ENCODE assay signal across 8 mouse cellular contexts in genomic region chr6:15720461-15720817, GRCm38 (mm10). TPM values are rescaled to one million over a fixed set of nuclear protein-coding genes. Genes with fewer than 3 reads are reported as not detected.
DNase-seq lines count a peak whose midpoint lies in the region; ATAC-seq and TF ChIP-seq lines count a peak whose summit lies in the region.

Gene Mdfic (plus strand): TSS chr6:15720661.

- H3K9me3 ChIP-seq in intestine, embryonic 16.5 days (ENCODE audit: control insufficient read depth, low read length): no peaks in the 10 kb centered on the region
- H3K9me3 ChIP-seq in liver, postnatal 0 days (ENCODE audit: low read length): no peaks in the 10 kb centered on the region
- H3K9me3 ChIP-seq in neural tube, embryonic 14.5 days (ENCODE audit: control insufficient read depth, low read length): no peaks in the 10 kb centered on the region

- H3K4me3 ChIP-seq in bone marrow macrophage, adult 2 months (ENCODE audit: insufficient read depth, low read length): peak within 1 kb of the TSS; percentile 79
- H3K4me3 ChIP-seq in intestine, embryonic 16.5 days (ENCODE audit: low read length): peak within 1 kb of the TSS; percentile 82
- peak within 1 kb of the TSS; percentile 68 for H3K4me3 ChIP-seq in liver, postnatal 0 days (ENCODE audit: low read depth, low read length)
- H3K4me3 ChIP-seq in neural tube, embryonic 14.5 days (ENCODE audit: low read depth, low read length): peak within 1 kb of the TSS; percentile 42

- no peak for TF ChIP-seq EP300 in liver, postnatal 0 days (IDR thresholded peaks at IDR 0.05; ENCODE audit: low read depth)

- peak; percentile 63 for ATAC-seq in intestine, embryonic 16.5 days
- ATAC-seq in liver, postnatal 0 days: peak; percentile 80
- peak; percentile 50 for ATAC-seq in neural tube, embryonic 14.5 days (ENCODE audit: low read depth)

- H3K4me1 ChIP-seq in bone marrow macrophage, adult 2 months (ENCODE audit: control insufficient read depth, insufficient read depth, low read length): peaks cover 17% of the 10 kb centered on the region
- no peaks in the 10 kb centered on the region for H3K4me1 ChIP-seq in intestine, embryonic 16.5 days (ENCODE audit: control insufficient read depth, insufficient read depth, low read length)
- H3K4me1 ChIP-seq in liver, postnatal 0 days (ENCODE audit: insufficient read depth): peaks cover 4% of the 10 kb centered on the region; the same call in 1 of the 2 replicates
- H3K4me1 ChIP-seq in neural tube, embryonic 14.5 days (ENCODE audit: control insufficient read depth, insufficient read depth, low read length): peaks cover 6% of the 10 kb centered on the region

- no peaks in the 10 kb centered on the region for H3K36me3 ChIP-seq in intestine, embryonic 16.5 days (ENCODE audit: control insufficient read depth, insufficient read depth, low read length)
- H3K36me3 ChIP-seq in liver, postnatal 0 days (replicated peaks; ENCODE audit: insufficient read depth, low read length): no peaks in the 10 kb centered on the region
- H3K36me3 ChIP-seq in neural tube, embryonic 14.5 days (ENCODE audit: control insufficient read depth, insufficient read depth, low read length): no peaks in the 10 kb centered on the region

- TF ChIP-seq CTCF in bone marrow macrophage, adult 2 months (IDR thresholded peaks at IDR 0.05; ENCODE audit: low read depth, low read length): no peak
- no peak for TF ChIP-seq CTCF in liver, postnatal 0 days (IDR thresholded peaks at IDR 0.05; ENCODE audit: low read depth)

- peak within 1 kb of the TSS; percentile 93 for H3K9ac ChIP-seq in intestine, embryonic 16.5 days (ENCODE audit: low read depth, low read length)
- H3K9ac ChIP-seq in liver, postnatal 0 days (replicated peaks): peak within 1 kb of the TSS; percentile 79
- H3K9ac ChIP-seq in neural tube, embryonic 14.5 days (replicated peaks; ENCODE audit: low read depth, low read length): peak within 1 kb of the TSS; percentile 51

- H3K27ac ChIP-seq in bone marrow macrophage, adult 2 months (ENCODE audit: insufficient read depth, low read depth, low read length): peak within 1 kb of the TSS; percentile 67
- peak within 1 kb of the TSS; percentile 84 for H3K27ac ChIP-seq in intestine, embryonic 16.5 days (ENCODE audit: low read length)
- peak within 1 kb of the TSS; percentile 80 for H3K27ac ChIP-seq in liver, postnatal 0 days (ENCODE audit: low read depth)
- no peak within 1 kb of the TSS for H3K27ac ChIP-seq in neural tube, embryonic 14.5 days (ENCODE audit: low read depth, low read length)

- peak; percentile 6 for DNase-seq in layer of hippocampus, adult 9-11 months
- DNase-seq in layer of hippocampus, adult 18-20 months (ENCODE audit: low spot score in 2 of 2): no peak
- peak; percentile 98 for DNase-seq in heart, adult 11 months
- peak; percentile 69 for DNase-seq in liver, postnatal 0 days
- DNase-seq in cerebellum, adult 11-12 months: no peak

- peak within 1 kb of the TSS; percentile 84 for H3K4me2 ChIP-seq in intestine, embryonic 16.5 days (ENCODE audit: low read depth, low read length)
- peak within 1 kb of the TSS; percentile 66 for H3K4me2 ChIP-seq in liver, postnatal 0 days (ENCODE audit: low read depth, low read length)
- peak within 1 kb of the TSS; percentile 69 for H3K4me2 ChIP-seq in neural tube, embryonic 14.5 days (ENCODE audit: low read depth, low read length)

- no peaks in the 10 kb centered on the region for H3K27me3 ChIP-seq in intestine, embryonic 16.5 days (replicated peaks; ENCODE audit: control insufficient read depth, insufficient read depth, low read length)
- H3K27me3 ChIP-seq in liver, postnatal 0 days (ENCODE audit: insufficient read depth, low read length): no peaks in the 10 kb centered on the region
- H3K27me3 ChIP-seq in neural tube, embryonic 14.5 days (ENCODE audit: control insufficient read depth, insufficient read depth, low read length): no peaks in the 10 kb centered on the region; the same call in 1 of the 2 replicates

- 1% methylated on average over 16 of the region's 16 CpGs for WGBS in intestine, embryonic 16.5 days
- 9% methylated on average over 15 of the region's 16 CpGs for WGBS in liver, postnatal 0 days (ENCODE audit: insufficient replicate concordance)
- WGBS in neural tube, embryonic 14.5 days: 2% methylated on average over 16 of the region's 16 CpGs

- no peak for TF ChIP-seq POLR2A in bone marrow macrophage, adult 2 months (IDR thresholded peaks at IDR 0.05; ENCODE audit: borderline replicate concordance, low read depth, low read length)

RNA-seq across cellular contexts. Expression of gene Mdfic, which starts in this region (rescaled TPM):
- total RNA-seq in layer of hippocampus, adult 18-20 months (2021): 1 to 10 TPM; 2.5 to 4.3 TPM
- polyA plus RNA-seq in bone marrow macrophage, adult 2 months (2012; ENCODE audit: insufficient read depth, insufficient read length, missing spikeins): 107 and 110 TPM in 2 replicates
- 3.0 and 3.4 TPM in 2 replicates for polyA plus RNA-seq in intestine, embryonic 16.5 days (2015; fragmentation: Nextera tagmentation; extraction: Ambion mirVana)
- 2.1 and 2.2 TPM in 2 replicates for polyA plus RNA-seq in liver, postnatal 0 days (2015; fragmentation: Nextera tagmentation; extraction: Ambion mirVana)
- 0.62 and 1.1 TPM in 2 replicates for polyA plus RNA-seq in neural tube, embryonic 14.5 days (2014; fragmentation: Nextera tagmentation; extraction: Ambion mirVana)

Comparison
In these comparisons a context has a peak if more than half of its experiments do, and no peak if none do; other contexts are left out.
1. RNA of gene Mdfic (polyA plus RNA-seq): 107 to 110 TPM in bone marrow macrophage, adult 2 months; 3.0 to 3.4 TPM in intestine, embryonic 16.5 days, 2.1 to 2.2 TPM in liver, postnatal 0 days and 0.62 to 1.1 TPM in neural tube, embryonic 14.5 days; every median in the first group is over 10 times any median in the second.
2. DNase-seq: peak in layer of hippocampus, adult 9-11 months (single experiment), heart, adult 11 months (single experiment) and liver, postnatal 0 days (single experiment); none in layer of hippocampus, adult 18-20 months (0 of 2) and cerebellum, adult 11-12 months (single experiment).
3. Peak in every context shown above with its lines, with median percentiles within 50 percentile points of each other: H3K4me3 ChIP-seq, ATAC-seq, H3K4me2 ChIP-seq and H3K9ac ChIP-seq.